Mouse (Mus musculus): ENCODE results near the gene Rflnb.

- TF ChIP-seq CTCF (IDR thresholded peaks at IDR 0.05; ENCODE audit: low read depth) (no peak), EP300 (optimal IDR thresholded peaks at IDR 0.05) (no peak)
Measured at GRCm38 (mm10) chr11:76039271-76040053, 11.9 kb upstream of the Rflnb start.
